8 mouse cellular contexts compared by ENCODE assay signal in the genomic region with DNA sequence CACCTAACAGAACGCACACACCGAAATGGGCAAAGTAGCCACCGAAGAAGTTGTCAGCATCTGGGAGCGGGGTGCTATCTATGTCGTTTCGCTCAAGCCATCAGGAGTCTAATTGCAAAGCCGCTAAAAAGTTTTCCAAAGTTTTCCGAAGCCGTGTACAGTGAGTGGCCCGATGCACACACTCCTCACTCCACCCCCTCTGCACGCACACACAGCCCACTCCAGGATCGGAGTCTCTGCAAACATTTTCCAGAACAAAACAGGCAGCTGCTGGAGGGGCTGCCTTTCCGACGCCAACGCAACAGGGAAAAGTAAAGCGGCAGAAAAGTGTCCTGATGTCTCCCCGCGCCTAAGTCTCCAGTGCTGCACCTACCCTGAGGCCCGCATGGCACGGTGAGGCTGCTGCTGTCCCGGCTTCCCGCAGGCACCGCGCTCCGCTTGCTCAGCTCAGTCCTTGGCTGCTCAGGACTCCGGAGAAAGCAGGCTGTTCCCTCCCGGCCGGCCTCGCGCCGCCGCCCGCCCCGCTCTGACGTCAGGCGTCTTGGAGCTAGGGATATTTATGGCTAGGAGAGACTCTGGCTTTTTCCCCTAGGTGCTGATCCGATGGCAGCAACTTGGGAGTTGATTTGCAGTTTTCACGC. TPM values are rescaled to one million over a fixed set of nuclear protein-coding genes. Genes with fewer than 3 reads are reported as not detected.
A peak's percentile ranks its signal among the peaks of the same experiment; 100 is the strongest.
DNase-seq lines count a peak whose midpoint lies in the region; ATAC-seq and TF ChIP-seq lines count a peak whose summit lies in the region.

A gene (minus strand): TSS at position 514 of the 641 bp plus-strand sequence.

- H3K4me1 ChIP-seq in hindbrain, embryonic 16.5 days (ENCODE audit: control insufficient read depth, insufficient read depth, low read depth, low read length) = peaks cover 13% of the 10 kb centered on the region

- intact Hi-C loops in gastrocnemius, adult 2 months (cut with DNase I) = loop anchor here (5.0 kb wide), 1 partner anchor 97 kb away; no protein-coding TSS in a partner anchor
- intact Hi-C loops in left cerebral cortex, adult 2 months (cut with DNase I) = loop anchor here (2.0 kb wide), 1 partner anchor 33 kb away; no protein-coding TSS in a partner anchor

- WGBS in hindbrain, embryonic 16.5 days = 3% methylated on average over 38 of the region's 38 CpGs

- peak within 1 kb of the TSS; percentile 81 for H3K4me3 ChIP-seq in gastrocnemius, adult 2 months
- peak within 1 kb of the TSS; percentile 47 for H3K4me3 ChIP-seq in hindbrain, embryonic 16.5 days (ENCODE audit: low read length)
- H3K4me3 ChIP-seq in left cerebral cortex, adult 2 months = peak within 1 kb of the TSS; percentile 54

- H3K9me3 ChIP-seq in hindbrain, embryonic 16.5 days (ENCODE audit: control insufficient read depth, low read length) = no peaks in the 10 kb centered on the region

- H3K36me3 ChIP-seq in hindbrain, embryonic 16.5 days (ENCODE audit: control insufficient read depth, insufficient read depth, low read length) = no peaks in the 10 kb centered on the region

- H3K9ac ChIP-seq in hindbrain, embryonic 16.5 days (ENCODE audit: low read depth, low read length) = peak within 1 kb of the TSS; percentile 54

- peak; percentile 48 for DNase-seq in R1 (ENCODE audit: low read depth, low spot score)
- DNase-seq in cerebellum, postnatal 4 days (ENCODE audit: low spot score in 2 of 2) = peak; percentile 33 to 38
- DNase-seq in gastrocnemius, adult 2 months = peak; percentile 92
- peak; percentile 74 to 75 for DNase-seq in left cerebral cortex, adult 2 months (ENCODE audit: extremely low spot score in 1 of 2, low spot score in 2 of 2)
- DNase-seq in lung, postnatal 36 days = peak; percentile 81
- peak; percentile 63 to 76 for DNase-seq in right cerebral cortex, postnatal 36 days (ENCODE audit: low spot score in 2 of 2)
- DNase-seq in spleen, adult 18-20 months = no peak

- H3K27me3 ChIP-seq in hindbrain, embryonic 16.5 days (replicated peaks; ENCODE audit: control insufficient read depth, insufficient read depth, low read length) = peaks cover 10% of the 10 kb centered on the region

- H3K27ac ChIP-seq in gastrocnemius, adult 2 months = peak within 1 kb of the TSS; percentile 86
- no peak within 1 kb of the TSS for H3K27ac ChIP-seq in hindbrain, embryonic 16.5 days (ENCODE audit: low read depth, low read length)
- peak within 1 kb of the TSS; percentile 71 for H3K27ac ChIP-seq in left cerebral cortex, adult 2 months

- no peak for TF ChIP-seq CTCF in gastrocnemius, adult 2 months (IDR thresholded peaks at IDR 0.05)
- no peak; the same call in 1 of the 2 replicates for TF ChIP-seq CTCF in left cerebral cortex, adult 2 months (IDR thresholded peaks at IDR 0.05)

- H3K4me2 ChIP-seq in hindbrain, embryonic 16.5 days (ENCODE audit: low read length) = peak within 1 kb of the TSS; percentile 82

- peak; percentile 89 for ATAC-seq in hindbrain, embryonic 16.5 days

RNA-seq across cellular contexts. Expression of the gene that starts here (rescaled TPM):
- total RNA-seq in gastrocnemius, adult 2 months (2021) = 1 to 10 TPM; 3.0 to 6.0 TPM
- 2.1 and 2.4 TPM in 2 replicates for polyA plus RNA-seq in hindbrain, embryonic 16.5 days (2015; fragmentation: Nextera tagmentation; extraction: Ambion mirVana)
- total RNA-seq in left cerebral cortex, adult 2 months (2021) = 10 to 100 TPM; 48.7 to 55.6 TPM

Comparison
In these comparisons a context has a peak if more than half of its experiments do, and no peak if none do; other contexts are left out.
1. RNA of the gene that starts here (total RNA-seq): 48.7 to 55.6 TPM in left cerebral cortex, adult 2 months; 3.0 to 6.0 TPM in gastrocnemius, adult 2 months; every median in the first group is over 4 times any median in the second.
2. DNase-seq: peak in R1 (single experiment), cerebellum, postnatal 4 days (2 of 2), gastrocnemius, adult 2 months (single experiment), left cerebral cortex, adult 2 months (2 of 2), lung, postnatal 36 days (single experiment) and right cerebral cortex, postnatal 36 days (2 of 2); none in spleen, adult 18-20 months (0 of 2).
3. Peak in every context shown above with its lines, with median percentiles within 50 percentile points of each other: H3K4me3 ChIP-seq.